Mouse (Mus musculus) spleen, adult 2 months (tissue): Measurements from ENCODE around the gene Cdca7.

Experiments used
- CTCF ChIP-seq: fragments of 200-500 bp; IDR thresholded peaks from 2 replicates; pipeline ENCODE4 v1.5.1; 2011; ENCODE audit warnings: mild to moderate bottlenecking, inconsistent platforms; ENCODE audit not compliant: insufficient read depth, insufficient read length, insufficient replicate concordance; ENCODE audit errors: extremely low read depth
- POLR2A ChIP-seq: fragments of 200-500 bp; IDR thresholded peaks from 2 replicates; pipeline ENCODE4 v1.6.1; 2011; ENCODE audit warnings: low read depth, low read length, inconsistent platforms

- TF ChIP-seq CTCF: no peak
- TF ChIP-seq POLR2A: no peak
Observed at GRCm38 (mm10) chr2:72502041-72502813, 26.3 kb downstream of the Cdca7 start.
